Mouse (Mus musculus) embryonic facial prominence, embryonic 13.5 days (tissue): ENCODE results near the gene Agap1. TPM values are rescaled to one million over a fixed set of nuclear protein-coding genes. Genes with fewer than 3 reads are reported as not detected.

Experiments used
- ATAC-seq: fragments of 200-750 bp; cut with Nextera tagmentation; 2 replicates; pipeline ENCODE4 v1.8.0; 2017; ENCODE audit warnings: low read depth; ENCODE audit not compliant: insufficient number of reproducible peaks, insufficient read depth, low FRiP score, low TSS enrichment
- H3K27ac ChIP-seq: fragments of 300-500 bp; sonication (generic); 2 replicates; pipeline ENCODE4 v1.5.1; 2015; ENCODE audit warnings: moderate library complexity, mild to moderate bottlenecking, inconsistent platforms
- H3K27me3 ChIP-seq: fragments of 300-500 bp; sonication (generic); 2 replicates; pipeline ENCODE4 v1.6.1; 2015; ENCODE audit warnings: mild to moderate bottlenecking, inconsistent platforms
- H3K36me3 ChIP-seq: fragments of 300-500 bp; sonication (generic); 2 replicates; pipeline ENCODE4 v1.6.1; 2015; ENCODE audit warnings: mild to moderate bottlenecking, inconsistent platforms
- H3K4me1 ChIP-seq: fragments of 300-500 bp; sonication (generic); 2 replicates; pipeline ENCODE4 v1.6.1; 2015; ENCODE audit warnings: inconsistent platforms
- H3K4me2 ChIP-seq: fragments of 300-500 bp; sonication (generic); 2 replicates; pipeline ENCODE4 v1.6.1; 2015; ENCODE audit warnings: moderate library complexity, mild to moderate bottlenecking, inconsistent platforms
- H3K4me3 ChIP-seq: fragments of 300-500 bp; sonication (generic); 2 replicates; pipeline ENCODE4 v1.5.1; 2015; ENCODE audit warnings: mild to moderate bottlenecking, inconsistent platforms
- H3K9ac ChIP-seq: fragments of 300-500 bp; sonication (generic); 2 replicates; pipeline ENCODE4 v1.6.1; 2015; ENCODE audit warnings: mild to moderate bottlenecking, inconsistent platforms
- H3K9me3 ChIP-seq: fragments of 300-500 bp; sonication (generic); 2 replicates; pipeline ENCODE4 v1.6.1; 2016; ENCODE audit warnings: inconsistent platforms
- WGBS: fragments of 180-500 bp; shearing (Covaris S2); methylation state at CpG from one replicate; pipeline ENCODE4 v1.1.7; 2015; ENCODE audit warnings: mixed read lengths; 5-methylcytosine and 5-hydroxymethylcytosine counted together
- polyA plus RNA-seq: library from polyadenylated mRNA; unstranded; fragments of >200 nt; fragmentation: Nextera tagmentation; extraction: Ambion mirVana; gene quantifications from 2 replicates; pipeline ENCODE4 v1.2.1, GENCODE M21; 2015

Agap1 gene
- polyA plus RNA-seq, 1 experiment from 2014 or later: 14.4 TPM

DNA sequence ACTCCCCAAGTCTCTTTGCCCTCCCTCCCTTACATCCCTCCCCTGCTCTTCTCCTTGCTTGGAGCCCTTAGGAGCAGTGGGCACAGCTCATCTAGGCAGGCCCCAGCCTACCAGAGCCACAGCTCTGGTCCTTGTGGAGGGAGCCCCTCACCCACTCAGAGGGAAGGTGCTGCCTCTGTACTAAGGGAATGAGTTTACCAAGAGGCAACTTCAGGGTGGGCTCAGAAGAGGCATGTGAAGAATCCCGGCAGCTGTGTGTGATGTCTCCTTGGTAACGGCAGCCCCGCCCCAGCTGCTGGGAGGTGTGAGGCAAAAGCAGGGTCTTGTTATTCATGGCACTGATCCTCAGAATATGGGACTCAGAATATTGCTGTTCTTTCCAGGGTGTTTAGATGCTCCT, 309.3 kb downstream of the Agap1 start:
- WGBS: 32% methylated on average over 3 of the region's 3 CpGs
- Histone ChIP-seq H3K4me1 (peaks cover 24% of the 10 kb centered on the region), H3K9me3 (no peaks in the 10 kb centered on the region), H3K36me3 (peaks cover 7% of the 10 kb centered on the region; the same call in 1 of the 2 replicates), H3K9ac (no peak overlapping the region), H3K27me3 (no peaks in the 10 kb centered on the region), H3K27ac (no peak overlapping the region), H3K4me2 (no peak overlapping the region), H3K4me3 (no peak overlapping the region)
- 0 out of 2 replicates have a peak, but pooled peaks have one; percentile 32 for ATAC-seq

- H3K27me3 ChIP-seq: no peaks in the 10 kb centered on the region
- ATAC-seq: no peak; the same call in 1 of the 2 replicates
- no peak overlapping the region for H3K4me3 ChIP-seq
- WGBS: 39% methylated on average over 8 of the region's 8 CpGs
- H3K9me3 ChIP-seq: no peaks in the 10 kb centered on the region
- H3K27ac ChIP-seq: no peak overlapping the region
- peaks cover 7% of the 10 kb centered on the region; the same call in 1 of the 2 replicates for H3K36me3 ChIP-seq
- H3K9ac ChIP-seq: no peak overlapping the region
- peaks cover 25% of the 10 kb centered on the region for H3K4me1 ChIP-seq
- H3K4me2 ChIP-seq: no peak overlapping the region
These were observed 312.3 kb downstream of the Agap1 start for GRCm38 (mm10) chr1:89766891-89767290.

DNA sequence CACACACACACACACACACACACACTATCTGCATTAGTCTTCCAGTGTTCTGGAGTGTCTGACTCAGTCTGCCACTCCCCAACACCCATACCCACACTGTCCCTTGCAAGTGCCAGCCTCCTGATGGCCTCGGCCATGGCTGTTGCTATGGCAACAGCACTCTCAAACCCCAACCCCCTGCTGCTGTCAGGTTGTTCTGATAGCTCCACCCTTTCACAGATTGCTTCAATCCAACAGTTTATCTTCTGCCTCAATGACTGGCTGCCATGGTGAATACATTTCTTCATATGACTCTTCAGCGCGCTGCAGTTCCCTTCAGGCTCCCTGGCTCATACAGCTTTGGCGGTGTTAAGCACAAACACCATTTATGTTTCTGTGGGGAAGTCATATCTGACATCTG, 315.0 kb downstream of the Agap1 start:
- no peaks in the 10 kb centered on the region for H3K9me3 ChIP-seq
- H3K27ac ChIP-seq: no peak overlapping the region
- no peak overlapping the region for H3K4me3 ChIP-seq
- no peaks in the 10 kb centered on the region for H3K27me3 ChIP-seq
- no peaks in the 10 kb centered on the region for H3K36me3 ChIP-seq
- no peak overlapping the region for H3K4me2 ChIP-seq
- no peak for ATAC-seq
- WGBS: 79% methylated on average over 4 of the region's 4 CpGs
- H3K9ac ChIP-seq: no peak overlapping the region
- H3K4me1 ChIP-seq: peaks cover 11% of the 10 kb centered on the region

DNA sequence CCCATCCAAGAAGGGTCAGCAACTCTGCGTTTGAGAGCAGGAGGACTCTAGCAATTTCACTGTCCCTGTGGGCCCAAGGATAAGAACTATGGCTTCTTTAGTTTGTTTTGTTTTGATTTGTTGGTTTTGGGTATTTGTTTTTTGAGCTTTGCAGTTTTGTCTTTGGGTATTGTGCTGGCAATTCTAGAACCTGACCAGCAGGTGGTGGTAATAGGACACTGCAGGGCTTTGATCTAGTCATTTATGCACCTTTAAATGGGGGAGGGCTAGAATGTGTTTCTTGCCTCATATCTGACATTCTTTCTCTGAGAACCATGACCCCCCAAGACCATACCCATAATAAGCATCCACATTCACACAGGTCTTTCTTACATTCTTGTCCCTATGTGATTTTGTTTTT, 315.7 kb downstream of the Agap1 start:
- H3K4me3 ChIP-seq: no peak overlapping the region
- WGBS: 71% methylated on average over 1 of the region's 1 CpGs
- no peak overlapping the region for H3K4me2 ChIP-seq
- H3K36me3 ChIP-seq: no peaks in the 10 kb centered on the region
- H3K27me3 ChIP-seq: no peaks in the 10 kb centered on the region
- H3K9ac ChIP-seq: no peak overlapping the region
- H3K9me3 ChIP-seq: no peaks in the 10 kb centered on the region
- no peak for ATAC-seq
- peaks cover 16% of the 10 kb centered on the region for H3K4me1 ChIP-seq
- no peak overlapping the region for H3K27ac ChIP-seq

DNA sequence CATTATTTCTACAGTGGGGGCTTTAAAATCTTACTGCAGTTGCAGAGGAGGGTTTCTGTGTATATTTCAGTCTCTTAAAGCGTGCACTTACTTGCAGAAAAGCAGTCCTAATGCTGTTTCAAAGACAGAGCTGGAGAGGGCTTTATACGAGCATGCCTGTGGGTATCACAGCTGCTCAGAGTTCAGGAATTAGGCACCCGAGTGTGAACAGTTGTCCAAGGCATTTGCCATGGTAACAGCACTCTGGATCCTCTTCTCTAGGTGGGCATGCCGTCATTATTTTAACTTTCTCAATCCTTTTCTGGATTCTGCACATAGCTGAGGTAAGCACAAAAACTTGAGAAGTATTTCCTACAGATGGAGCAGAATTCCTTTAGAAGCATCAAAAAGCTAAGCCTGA, 321.1 kb downstream of the Agap1 start:
- Histone ChIP-seq H3K27ac (no peak overlapping the region), H3K4me1 (peaks cover 13% of the 10 kb centered on the region), H3K9ac (no peak overlapping the region), H3K4me3 (no peak overlapping the region), H3K9me3 (no peaks in the 10 kb centered on the region), H3K36me3 (peaks cover 4% of the 10 kb centered on the region; the same call in 1 of the 2 replicates), H3K4me2 (no peak overlapping the region), H3K27me3 (no peaks in the 10 kb centered on the region)
- 43% methylated on average over 4 of the region's 4 CpGs for WGBS
- ATAC-seq: no peak

DNA sequence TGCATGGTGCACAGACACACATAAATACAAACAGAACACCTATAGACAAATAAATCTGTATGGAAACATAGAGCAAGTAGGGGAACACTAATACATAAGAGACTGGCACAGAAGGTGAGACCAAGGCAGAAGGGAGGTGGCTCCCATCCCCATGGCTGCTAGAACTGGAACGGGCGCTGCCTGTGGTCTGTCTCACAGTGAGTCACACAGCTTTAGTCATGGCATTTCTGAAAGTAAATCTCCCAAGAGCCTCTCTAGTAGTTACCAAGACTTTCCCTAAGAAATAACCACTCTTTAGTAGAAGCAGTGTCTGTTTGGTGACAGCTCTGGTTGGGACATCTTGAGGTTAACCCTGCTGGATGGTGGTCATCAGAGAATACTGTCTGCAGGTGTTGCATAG, 326.1 kb downstream of the Agap1 start:
- no peaks in the 10 kb centered on the region for H3K9me3 ChIP-seq
- H3K4me3 ChIP-seq: no peak overlapping the region
- 87% methylated on average over 2 of the region's 2 CpGs for WGBS
- no peaks in the 10 kb centered on the region for H3K27me3 ChIP-seq
- H3K4me2 ChIP-seq: no peak overlapping the region
- peaks cover 4% of the 10 kb centered on the region; the same call in 1 of the 2 replicates for H3K36me3 ChIP-seq
- no peak overlapping the region for H3K27ac ChIP-seq
- no peak overlapping the region for H3K9ac ChIP-seq
- no peak for ATAC-seq
- H3K4me1 ChIP-seq: peaks cover 20% of the 10 kb centered on the region

DNA sequence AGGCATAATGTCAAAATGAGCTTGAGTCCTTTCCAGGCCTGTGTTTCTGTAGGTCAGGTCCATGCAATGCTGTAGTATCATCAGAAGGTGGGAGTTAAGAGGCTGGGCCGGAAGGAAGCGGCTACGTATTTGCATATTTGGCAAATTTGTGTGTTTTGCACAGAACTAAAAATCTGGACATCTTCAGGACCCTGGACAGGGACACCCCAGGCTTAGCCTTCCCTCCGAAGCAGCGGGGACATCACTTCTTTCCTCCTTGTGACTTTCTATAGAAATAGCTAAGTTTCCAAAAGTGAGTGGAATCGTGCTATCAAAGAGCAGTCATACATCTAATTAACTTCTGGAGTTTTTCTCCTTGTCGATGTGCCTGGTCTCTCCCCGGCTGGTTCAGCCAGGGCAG, 327.3 kb downstream of the Agap1 start:
- H3K9ac ChIP-seq: no peak overlapping the region
- no peaks in the 10 kb centered on the region for H3K9me3 ChIP-seq
- peaks cover 4% of the 10 kb centered on the region; the same call in 1 of the 2 replicates for H3K36me3 ChIP-seq
- 54% methylated on average over 8 of the region's 8 CpGs for WGBS
- H3K27me3 ChIP-seq: no peaks in the 10 kb centered on the region
- no peak for ATAC-seq
- no peak overlapping the region for H3K27ac ChIP-seq
- no peak overlapping the region for H3K4me3 ChIP-seq
- H3K4me2 ChIP-seq: no peak overlapping the region
- peaks cover 14% of the 10 kb centered on the region; the same call in 1 of the 2 replicates for H3K4me1 ChIP-seq

DNA sequence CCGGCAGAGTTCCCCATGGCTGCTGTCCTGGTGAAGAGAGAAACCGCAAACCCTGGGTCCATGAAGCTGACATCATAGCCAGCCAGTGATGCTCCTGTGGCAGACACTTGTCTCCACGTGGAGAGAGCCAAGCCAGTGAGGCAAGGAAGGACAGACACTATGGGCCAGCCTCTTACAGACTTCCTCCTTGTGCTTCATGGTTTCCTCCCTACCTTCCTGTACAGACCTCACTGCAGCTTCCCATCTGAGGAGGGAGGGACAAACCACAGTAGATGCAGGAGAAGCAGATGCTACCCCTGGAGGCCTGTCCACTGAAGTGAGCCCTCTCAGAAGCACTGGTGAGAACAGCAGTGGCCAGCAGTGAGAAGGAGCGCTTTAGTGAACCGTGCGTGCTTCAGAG, 332.2 kb downstream of the Agap1 start:
- Histone ChIP-seq H3K4me1 (peaks cover 11% of the 10 kb centered on the region; the same call in 1 of the 2 replicates), H3K36me3 (peaks cover 20% of the 10 kb centered on the region; the same call in 1 of the 2 replicates), H3K4me2 (no peak overlapping the region), H3K9ac (no peak overlapping the region), H3K4me3 (no peak overlapping the region), H3K27ac (no peak overlapping the region), H3K27me3 (no peaks in the 10 kb centered on the region), H3K9me3 (no peaks in the 10 kb centered on the region)
- no peak for ATAC-seq
- 91% methylated on average over 6 of the region's 6 CpGs for WGBS

DNA sequence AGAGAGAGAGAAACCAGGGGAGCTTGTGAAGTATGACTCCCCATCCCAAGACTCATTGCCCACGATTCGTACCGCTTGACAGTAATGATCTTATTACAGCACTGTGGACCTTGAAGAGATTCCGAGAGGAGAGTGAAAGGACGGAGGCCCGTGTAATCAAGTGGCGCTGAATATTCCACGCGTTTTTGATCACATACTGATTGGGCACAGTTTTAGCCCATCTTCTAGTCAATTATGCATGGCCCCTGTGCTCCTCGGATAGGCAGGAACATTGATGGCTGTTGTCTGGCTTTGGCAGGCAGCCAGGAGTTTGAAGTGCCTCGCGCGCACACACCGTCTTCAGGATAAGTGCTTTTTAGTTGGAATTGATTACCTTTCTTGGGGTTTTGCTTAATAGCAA, 344.1 kb downstream of the Agap1 start:
- no peak overlapping the region for H3K27ac ChIP-seq
- H3K4me2 ChIP-seq: no peak overlapping the region
- peaks cover 27% of the 10 kb centered on the region for H3K4me1 ChIP-seq
- H3K36me3 ChIP-seq: peaks cover 9% of the 10 kb centered on the region
- H3K9me3 ChIP-seq: no peaks in the 10 kb centered on the region
- no peaks in the 10 kb centered on the region for H3K27me3 ChIP-seq
- H3K9ac ChIP-seq: no peak overlapping the region
- no peak for ATAC-seq
- H3K4me3 ChIP-seq: no peak overlapping the region
- WGBS: 68% methylated on average over 14 of the region's 14 CpGs

GRCm38 (mm10) chr1:89801506-89801905, 346.9 kb downstream of the Agap1 start:
- H3K9ac ChIP-seq: no peak overlapping the region
- H3K4me2 ChIP-seq: no peak overlapping the region
- no peak overlapping the region for H3K4me3 ChIP-seq
- no peaks in the 10 kb centered on the region for H3K27me3 ChIP-seq
- peaks cover 10% of the 10 kb centered on the region for H3K36me3 ChIP-seq
- no peak for ATAC-seq
- H3K27ac ChIP-seq: no peak overlapping the region
- no peaks in the 10 kb centered on the region for H3K9me3 ChIP-seq
- WGBS: 84% methylated on average over 5 of the region's 5 CpGs
- H3K4me1 ChIP-seq: peaks cover 27% of the 10 kb centered on the region

GRCm38 (mm10) chr1:89804981-89805380, 350.4 kb downstream of the Agap1 start:
- no peak overlapping the region for H3K9ac ChIP-seq
- H3K4me1 ChIP-seq: peaks cover 19% of the 10 kb centered on the region
- 86% methylated on average over 7 of the region's 7 CpGs for WGBS
- H3K27ac ChIP-seq: no peak overlapping the region
- H3K4me2 ChIP-seq: no peak overlapping the region
- no peaks in the 10 kb centered on the region for H3K9me3 ChIP-seq
- H3K36me3 ChIP-seq: peaks cover 18% of the 10 kb centered on the region
- H3K27me3 ChIP-seq: no peaks in the 10 kb centered on the region
- no peak for ATAC-seq
- H3K4me3 ChIP-seq: no peak overlapping the region

GRCm38 (mm10) chr1:89812816-89813215, 358.2 kb downstream of the Agap1 start:
- 93% methylated on average over 8 of the region's 8 CpGs for WGBS
- Histone ChIP-seq H3K9me3 (no peaks in the 10 kb centered on the region), H3K27me3 (no peaks in the 10 kb centered on the region), H3K9ac (no peak overlapping the region), H3K4me1 (peaks cover 16% of the 10 kb centered on the region), H3K4me2 (no peak overlapping the region), H3K4me3 (no peak overlapping the region), H3K36me3 (0 out of 2 replicates have a peak, but pooled peaks cover 3% of the 10 kb centered on the region), H3K27ac (no peak overlapping the region)
- no peak for ATAC-seq
